Mouse (Mus musculus) neural tube, embryonic 15.5 days (tissue): ENCODE data around the gene Taok1. TPM values are rescaled to one million over a fixed set of nuclear protein-coding genes. Genes with fewer than 3 reads are reported as not detected.
A peak's percentile ranks its signal among the peaks of the same experiment; 100 is the strongest.

Experiments used
- ATAC-seq: fragments of 200-750 bp; cut with Nextera tagmentation; 2 replicates; pipeline ENCODE4 v1.8.0; 2017; ENCODE audit warnings: mild to moderate bottlenecking, moderate TSS enrichment, moderate library complexity; ENCODE audit not compliant: low FRiP score
- H3K27ac ChIP-seq: fragments of 300-500 bp; sonication (generic); replicated peaks from 2 replicates; pipeline ENCODE4 v1.5.1; 2015; ENCODE audit warnings: mild to moderate bottlenecking, inconsistent platforms
- H3K27me3 ChIP-seq: fragments of 300-500 bp; sonication (generic); replicated peaks from 2 replicates; pipeline ENCODE4 v1.6.1; 2015; ENCODE audit warnings: inconsistent platforms
- H3K36me3 ChIP-seq: fragments of 300-500 bp; sonication (generic); 2 replicates; pipeline ENCODE4 v1.6.1; 2015; ENCODE audit warnings: inconsistent platforms
- H3K4me1 ChIP-seq: fragments of 300-500 bp; sonication (generic); 2 replicates; pipeline ENCODE4 v1.6.1; 2015; ENCODE audit warnings: inconsistent platforms
- H3K4me2 ChIP-seq: fragments of 300-500 bp; sonication (generic); 2 replicates; pipeline ENCODE4 v1.6.1; 2015; ENCODE audit warnings: inconsistent platforms, mild to moderate bottlenecking, moderate library complexity
- H3K4me3 ChIP-seq: fragments of 300-500 bp; sonication (generic); replicated peaks from 2 replicates; pipeline ENCODE4 v1.5.1; 2015; ENCODE audit warnings: mild to moderate bottlenecking, inconsistent platforms
- H3K9ac ChIP-seq: fragments of 300-500 bp; sonication (generic); replicated peaks from 2 replicates; pipeline ENCODE4 v1.6.1; 2015; ENCODE audit warnings: mild to moderate bottlenecking, inconsistent platforms
- H3K9me3 ChIP-seq: fragments of 300-500 bp; sonication (generic); replicated peaks from 2 replicates; pipeline ENCODE4 v1.6.1; 2016; ENCODE audit warnings: inconsistent platforms
- WGBS: fragments of 180-500 bp; shearing (Covaris S2); methylation state at CpG from one replicate; pipeline ENCODE4 v1.1.7; 2015; ENCODE audit warnings: mixed read lengths; 5-methylcytosine and 5-hydroxymethylcytosine counted together
- polyA plus RNA-seq: library from polyadenylated mRNA; unstranded; fragments of >200 nt; fragmentation: Nextera tagmentation; extraction: Ambion mirVana; gene quantifications from 2 replicates; pipeline ENCODE4 v1.2.1, GENCODE M21; 2015

Taok1 gene
- polyA plus RNA-seq, 1 experiment from 2014 or later = 18.7 TPM

DNA sequence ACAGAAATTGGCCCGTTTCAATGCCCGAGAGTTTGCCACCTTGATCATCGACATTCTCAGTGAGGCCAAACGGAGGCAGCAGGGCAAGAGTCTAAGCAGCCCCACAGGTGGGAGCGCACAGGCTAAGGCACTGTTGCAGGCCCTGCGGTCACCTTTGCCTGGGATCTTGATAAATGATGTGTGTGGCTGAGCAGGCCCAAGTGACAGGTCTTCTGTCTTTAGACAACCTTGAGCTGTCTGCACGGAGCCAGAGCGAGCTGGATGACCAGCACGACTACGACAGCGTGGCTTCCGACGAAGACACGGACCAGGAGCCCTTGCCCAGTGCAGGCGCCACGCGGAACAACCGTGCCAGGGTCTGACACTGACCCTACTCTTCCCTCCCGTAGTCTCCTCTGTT, 103.2 kb downstream of the Taok1 start:
- H3K4me1 ChIP-seq = peaks cover 23% of the 10 kb centered on the region
- no peak overlapping the region for H3K4me3 ChIP-seq
- no peaks in the 10 kb centered on the region for H3K9me3 ChIP-seq
- no peak overlapping the region for H3K9ac ChIP-seq
- no peak for ATAC-seq
- H3K27me3 ChIP-seq = no peaks in the 10 kb centered on the region
- H3K4me2 ChIP-seq = no peak overlapping the region
- no peak overlapping the region for H3K27ac ChIP-seq
- peaks cover 73% of the 10 kb centered on the region for H3K36me3 ChIP-seq
- WGBS = 95% methylated on average over 19 of the region's 19 CpGs

DNA sequence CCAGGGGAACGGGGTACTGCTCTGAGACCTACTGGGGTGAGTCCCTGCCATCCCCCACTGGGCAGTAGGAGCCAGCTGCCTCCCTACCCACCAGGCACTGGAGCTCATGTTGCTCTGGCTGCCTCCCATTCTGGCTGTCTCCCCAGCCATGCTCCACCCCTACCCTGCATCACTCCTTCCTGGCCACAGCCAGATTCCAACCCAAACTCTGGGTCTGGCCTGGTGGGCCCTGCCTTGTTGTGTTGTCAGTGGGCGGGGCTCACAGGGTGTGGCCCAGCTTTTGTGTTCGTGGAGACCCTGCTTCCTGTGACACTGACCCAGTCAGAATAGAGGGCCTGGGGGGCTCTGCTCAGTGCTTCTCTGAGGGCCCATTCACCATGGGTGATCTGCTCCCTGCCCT, 104.1 kb downstream of the Taok1 start:
- Histone ChIP-seq H3K4me3 (no peak overlapping the region), H3K36me3 (peaks cover 76% of the 10 kb centered on the region)
- 49% methylated on average over 3 of the region's 3 CpGs for WGBS

GRCm38 (mm10) chr11:77502481-77502880, 105.1 kb downstream of the Taok1 start:
- H3K36me3 ChIP-seq = peaks cover 76% of the 10 kb centered on the region
- WGBS = 86% methylated on average over 6 of the region's 6 CpGs

More for the DNA sequence above, 104.1 kb downstream of the Taok1 start:
- H3K9me3 ChIP-seq = no peaks in the 10 kb centered on the region
- H3K9ac ChIP-seq = no peak overlapping the region
- no peak overlapping the region for H3K4me2 ChIP-seq
- H3K27ac ChIP-seq = no peak overlapping the region
- peaks cover 26% of the 10 kb centered on the region for H3K4me1 ChIP-seq
- ATAC-seq = no peak
- H3K27me3 ChIP-seq = no peaks in the 10 kb centered on the region

DNA sequence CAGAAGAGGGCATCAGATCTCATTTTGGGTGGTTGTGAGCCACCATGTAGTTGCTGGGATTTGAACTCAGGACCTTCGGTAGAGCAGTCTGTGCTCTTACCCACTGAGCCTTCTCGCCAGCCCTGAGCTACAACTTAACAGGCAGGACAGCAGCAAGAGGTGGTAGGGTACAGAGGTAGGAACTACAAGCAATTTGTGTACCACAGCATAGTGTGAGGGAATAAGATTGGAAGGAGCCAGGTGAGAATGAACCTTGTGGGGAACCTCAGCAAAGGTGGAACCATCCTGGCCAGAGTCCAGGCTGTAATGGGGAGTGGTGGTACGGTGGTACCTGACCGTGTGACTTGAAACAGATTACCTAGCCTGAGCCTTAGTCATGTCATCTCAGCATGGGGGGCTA, 105.6 kb downstream of the Taok1 start:
- 97% methylated on average over 4 of the region's 4 CpGs for WGBS
- no peaks in the 10 kb centered on the region for H3K27me3 ChIP-seq
- no peaks in the 10 kb centered on the region for H3K9me3 ChIP-seq
- H3K27ac ChIP-seq = no peak overlapping the region
- no peak for ATAC-seq
- H3K4me3 ChIP-seq = no peak overlapping the region
- H3K36me3 ChIP-seq = peaks cover 70% of the 10 kb centered on the region
- H3K9ac ChIP-seq = no peak overlapping the region
- peaks cover 33% of the 10 kb centered on the region for H3K4me1 ChIP-seq
- no peak overlapping the region for H3K4me2 ChIP-seq

More at GRCm38 (mm10) chr11:77502481-77502880, 105.1 kb downstream of the Taok1 start:
- no peak overlapping the region for H3K9ac ChIP-seq
- H3K27me3 ChIP-seq = no peaks in the 10 kb centered on the region
- H3K27ac ChIP-seq = no peak overlapping the region
- no peak overlapping the region for H3K4me2 ChIP-seq
- H3K9me3 ChIP-seq = no peaks in the 10 kb centered on the region
- H3K4me3 ChIP-seq = no peak overlapping the region
- peaks cover 28% of the 10 kb centered on the region for H3K4me1 ChIP-seq
- ATAC-seq = no peak

DNA sequence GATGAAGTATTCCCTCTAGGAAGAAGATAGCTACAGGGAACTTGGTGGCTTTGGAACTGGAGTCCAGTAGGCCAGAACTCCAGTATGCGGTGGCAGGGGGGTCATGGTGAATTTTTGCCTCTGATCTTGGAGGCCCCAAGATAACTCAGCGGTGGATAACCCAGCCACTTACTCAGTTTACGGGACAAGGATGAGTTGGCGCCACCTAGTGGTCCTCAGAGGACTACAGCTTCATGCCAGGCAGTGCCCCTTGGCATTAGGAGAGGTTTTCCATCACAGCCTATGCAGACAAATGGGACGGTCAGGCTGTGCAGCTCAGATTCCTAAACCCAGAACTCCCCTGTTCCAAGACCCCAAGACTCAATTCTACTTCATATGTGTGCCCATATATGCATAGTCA, 106.2 kb downstream of the Taok1 start:
- Histone ChIP-seq H3K27me3 (no peaks in the 10 kb centered on the region), H3K9me3 (no peaks in the 10 kb centered on the region), H3K4me2 (no peak overlapping the region), H3K36me3 (peaks cover 65% of the 10 kb centered on the region), H3K4me3 (no peak overlapping the region), H3K9ac (no peak overlapping the region), H3K27ac (no peak overlapping the region), H3K4me1 (peaks cover 33% of the 10 kb centered on the region)
- no peak for ATAC-seq
- 24% methylated on average over 5 of the region's 5 CpGs for WGBS

DNA sequence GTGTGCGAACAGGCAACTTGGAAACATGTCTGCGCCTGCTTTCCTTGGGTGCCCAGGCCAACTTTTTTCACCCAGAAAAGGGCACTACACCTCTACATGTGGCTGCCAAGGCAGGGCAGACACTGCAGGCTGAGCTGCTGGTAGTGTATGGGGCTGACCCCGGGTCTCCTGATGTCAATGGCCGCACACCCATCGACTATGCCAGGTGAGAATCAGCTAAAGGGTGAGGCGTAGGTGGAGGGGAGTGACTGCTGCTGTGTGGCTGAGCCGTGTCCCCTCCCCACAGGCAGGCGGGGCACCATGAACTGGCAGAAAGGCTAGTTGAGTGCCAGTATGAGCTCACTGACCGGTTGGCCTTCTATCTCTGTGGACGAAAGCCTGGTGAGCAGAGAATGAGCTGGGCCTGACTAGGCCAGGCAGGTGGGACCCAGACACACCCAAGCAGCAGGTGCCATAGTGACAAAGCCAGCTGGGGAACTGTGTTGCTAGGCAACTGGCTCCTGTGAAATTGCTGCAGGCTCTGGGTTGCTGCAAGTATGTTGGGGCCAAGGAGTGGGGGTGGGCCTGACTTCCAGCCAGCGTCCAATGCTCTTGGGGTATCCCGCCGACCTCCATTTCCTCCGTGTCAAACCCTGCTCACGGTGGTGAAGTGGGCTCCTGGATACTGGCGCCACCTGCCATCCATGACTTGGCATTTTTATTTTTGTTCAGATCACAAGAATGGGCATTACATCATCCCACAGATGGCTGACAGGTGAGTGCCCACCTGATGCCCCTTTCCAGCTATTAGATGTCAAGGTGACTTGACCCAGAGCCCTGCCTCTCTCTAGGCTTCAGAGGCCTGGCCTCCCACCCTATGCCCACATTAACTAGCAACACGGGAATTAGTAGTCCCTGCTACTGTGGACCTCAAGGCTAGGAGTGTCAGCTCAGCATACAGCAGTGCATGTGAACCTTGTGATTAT, 107.0 kb downstream of the Taok1 start:
- H3K4me1 ChIP-seq = peaks cover 41% of the 10 kb centered on the region
- H3K36me3 ChIP-seq = peaks cover 57% of the 10 kb centered on the region
- no peaks in the 10 kb centered on the region for H3K9me3 ChIP-seq
- H3K4me3 ChIP-seq = no peak overlapping the region
- H3K9ac ChIP-seq = no peak overlapping the region
- H3K27ac ChIP-seq = no peak overlapping the region
- WGBS = 73% methylated on average over 17 of the region's 17 CpGs
- no peak overlapping the region for H3K4me2 ChIP-seq
- no peak for ATAC-seq
- no peaks in the 10 kb centered on the region for H3K27me3 ChIP-seq

DNA sequence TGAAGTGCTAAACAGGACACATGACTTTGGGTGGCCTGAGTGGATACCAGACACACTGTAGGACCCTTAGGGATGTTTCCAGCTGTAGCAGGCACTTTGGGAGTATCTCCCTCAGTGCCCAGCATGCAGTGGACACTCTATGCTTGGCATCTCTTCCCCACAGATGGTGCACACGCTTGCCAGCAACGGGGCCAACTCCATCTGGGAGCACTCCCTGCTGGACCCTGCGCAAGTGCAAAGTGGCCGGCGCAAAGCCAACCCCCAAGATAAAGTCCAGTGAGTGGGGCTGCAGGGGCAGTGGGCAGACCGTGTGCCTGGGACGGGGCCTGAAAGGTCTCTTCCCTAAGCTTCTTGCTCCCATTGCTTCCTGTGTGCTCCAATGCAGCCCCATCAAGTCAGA, 108.3 kb downstream of the Taok1 start:
- H3K9ac ChIP-seq = no peak overlapping the region
- no peaks in the 10 kb centered on the region for H3K9me3 ChIP-seq
- H3K4me2 ChIP-seq = no peak overlapping the region
- peaks cover 54% of the 10 kb centered on the region for H3K4me1 ChIP-seq
- H3K27ac ChIP-seq = no peak overlapping the region
- ATAC-seq = no peak
- H3K27me3 ChIP-seq = no peaks in the 10 kb centered on the region
- WGBS = 91% methylated on average over 7 of the region's 7 CpGs
- H3K36me3 ChIP-seq = peaks cover 44% of the 10 kb centered on the region
- H3K4me3 ChIP-seq = no peak overlapping the region

DNA sequence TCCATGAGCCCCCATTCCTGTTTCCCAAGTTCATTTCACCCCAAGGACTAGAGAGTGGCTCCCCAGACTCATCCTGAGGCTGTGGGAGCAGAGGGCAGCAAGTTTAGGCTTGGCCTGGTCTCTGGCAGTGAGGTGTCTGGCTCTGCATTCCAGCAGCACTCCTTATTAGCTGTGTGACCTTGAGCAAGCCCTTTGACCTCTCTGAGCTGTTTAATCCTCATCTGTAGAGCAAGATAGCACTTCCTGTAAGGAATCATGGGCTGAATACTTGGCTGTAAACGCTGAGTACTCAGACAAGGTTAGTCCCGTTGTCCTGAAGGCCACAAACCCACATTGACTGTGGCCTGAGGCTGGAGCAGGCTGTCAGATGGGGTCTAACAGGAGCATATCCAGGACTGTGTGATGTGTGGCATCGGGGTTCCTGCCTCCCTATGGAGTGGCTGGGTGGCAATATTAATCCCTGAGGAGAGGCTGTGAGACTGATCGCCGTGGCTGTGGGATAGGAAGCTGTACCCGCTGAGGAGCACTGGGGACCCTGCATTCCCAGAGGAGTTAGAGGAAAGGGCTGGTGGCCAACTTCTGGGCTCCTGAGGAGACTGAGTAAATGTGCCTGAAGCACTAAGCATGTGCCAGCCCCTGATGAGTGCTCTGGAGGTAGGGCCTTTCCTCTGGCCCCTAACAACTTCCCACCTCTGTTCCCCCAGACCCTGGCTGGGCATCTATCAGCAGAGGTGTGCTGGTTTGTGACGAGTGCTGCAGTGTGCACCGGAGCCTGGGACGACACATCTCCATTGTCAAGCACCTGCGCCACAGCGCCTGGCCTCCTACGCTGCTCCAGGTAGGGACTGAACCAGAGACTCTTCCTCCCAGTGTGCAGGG, 109.1 kb downstream of the Taok1 start:
- Histone ChIP-seq H3K27ac (peak overlapping the region; percentile 37; the same call in 1 of the 2 replicates), H3K36me3 (peaks cover 36% of the 10 kb centered on the region), H3K4me3 (no peak overlapping the region), H3K9me3 (no peaks in the 10 kb centered on the region), H3K4me1 (peaks cover 58% of the 10 kb centered on the region), H3K27me3 (no peaks in the 10 kb centered on the region), H3K4me2 (no peak overlapping the region), H3K9ac (no peak overlapping the region)
- 77% methylated on average over 12 of the region's 12 CpGs for WGBS
- no peak for ATAC-seq

- Histone ChIP-seq H3K4me3 (no peak overlapping the region), H3K9ac (no peak overlapping the region), H3K27ac (peak overlapping the region; percentile 58), H3K27me3 (no peaks in the 10 kb centered on the region), H3K9me3 (no peaks in the 10 kb centered on the region), H3K36me3 (peaks cover 29% of the 10 kb centered on the region), H3K4me2 (no peak overlapping the region), H3K4me1 (peaks cover 59% of the 10 kb centered on the region)
- WGBS = 36% methylated on average over 4 of the region's 4 CpGs
- ATAC-seq = no peak
These were observed 109.8 kb downstream of the Taok1 start for GRCm38 (mm10) chr11:77497851-77498250.

- no peak overlapping the region for H3K9ac ChIP-seq
- H3K36me3 ChIP-seq = peaks cover 26% of the 10 kb centered on the region
- H3K27me3 ChIP-seq = no peaks in the 10 kb centered on the region
- ATAC-seq = no peak
- H3K4me2 ChIP-seq = no peak overlapping the region
- peak overlapping the region; percentile 58; the same call in 1 of the 2 replicates for H3K27ac ChIP-seq
- no peaks in the 10 kb centered on the region for H3K9me3 ChIP-seq
- H3K4me3 ChIP-seq = no peak overlapping the region
- WGBS = 25% methylated on average over 6 of the region's 6 CpGs
- H3K4me1 ChIP-seq = peaks cover 64% of the 10 kb centered on the region
These were observed 110.3 kb downstream of the Taok1 start for GRCm38 (mm10) chr11:77497341-77497756.

GRCm38 (mm10) chr11:77495507-77495906, 112.1 kb downstream of the Taok1 start:
- H3K4me3 ChIP-seq = 0 out of 2 replicates have a peak overlapping the region, but pooled peaks have one; percentile 87
- H3K9me3 ChIP-seq = no peaks in the 10 kb centered on the region
- no peak overlapping the region for H3K27ac ChIP-seq
- H3K4me2 ChIP-seq = peak overlapping the region; percentile 94
- no peak for ATAC-seq
- peaks cover 73% of the 10 kb centered on the region for H3K4me1 ChIP-seq
- peak overlapping the region; percentile 89; the same call in 1 of the 2 replicates for H3K9ac ChIP-seq
- peaks cover 14% of the 10 kb centered on the region for H3K36me3 ChIP-seq
- no peaks in the 10 kb centered on the region for H3K27me3 ChIP-seq
